Mouse (Mus musculus) left cerebral cortex, adult 2 months (tissue): Measurements from ENCODE around the gene Gm3164. TPM values are rescaled to one million over a fixed set of nuclear protein-coding genes. Genes with fewer than 3 reads are reported as not detected.
"Not testable (repeated sequence)": the region's sequence is repeated elsewhere in the genome, so short reads cannot be mapped to it uniquely, and the experiment has no call there.

Experiments
- DNase-seq, 2 experiments: peaks; one replicate each; pipeline ENCODE4 v3.0.0; 2021 to 2022; ENCODE audit warnings: low spot score in 2 of 2, mixed read lengths in 1 of 2; ENCODE audit errors: extremely low spot score in 1 of 2
- H3K27ac ChIP-seq: fragments of 200-600 bp; 2 replicates; pipeline ENCODE4 v1.8.1; 2022
- H3K4me3 ChIP-seq: fragments of 200-600 bp; 2 replicates; pipeline ENCODE4 v1.8.1; 2022
- intact Hi-C: fragments of 180-260 bp; cut with DNase I; formaldehyde crosslinking; loops from one replicate; pipeline ENCODE4 v1.15.1; 2025
- long read RNA-seq, 2 experiments: library from polyadenylated mRNA; stranded (forward); transcript quantifications; one replicate each; pipeline ENCODE4 v2.0.0; 2021; ENCODE audit warnings: borderline mapping rate in 2 of 2
- total RNA-seq, 2 experiments: library from RNA; stranded (reverse); gene quantifications; 2 replicates each; pipeline ENCODE4 v1.2.3; 2021

Gene Gm3164
- total RNA-seq: under 1 TPM in 1 of 2 experiments, not detected in 1; 0.84 TPM
- long read RNA-seq, experiment 1: 0 reads
- long read RNA-seq, experiment 2: 0 reads

GRCm38 (mm10) chr14:4414965-4415835 is at the start of gene Gm3164:
Gm3164 (plus strand) TSS chr14:4415448.
- H3K27ac ChIP-seq, intact Hi-C loops: not testable (repeated sequence)
- DNase-seq: peak in 1 of 2 experiments; percentile 35
- peak within 1 kb of the TSS; percentile 53 for H3K4me3 ChIP-seq

GRCm38 (mm10) chr14:4368991-4369390 is 46.3 kb upstream of the Gm3164 start:
- H3K4me3 ChIP-seq, DNase-seq, intact Hi-C loops, H3K27ac ChIP-seq: not testable (repeated sequence)

GRCm38 (mm10) chr14:4369691-4370090 is 45.6 kb upstream of the Gm3164 start:
- DNase-seq, H3K27ac ChIP-seq, intact Hi-C loops, H3K4me3 ChIP-seq: not testable (repeated sequence)

GRCm38 (mm10) chr14:4377871-4378270 is 37.4 kb upstream of the Gm3164 start:
- intact Hi-C loops, H3K4me3 ChIP-seq, DNase-seq, H3K27ac ChIP-seq: not testable (repeated sequence)

GRCm38 (mm10) chr14:4385606-4386005 is 29.6 kb upstream of the Gm3164 start:
- DNase-seq, intact Hi-C loops, H3K27ac ChIP-seq, H3K4me3 ChIP-seq: not testable (repeated sequence)

- intact Hi-C loops: not testable (repeated sequence)
Observed at GRCm38 (mm10) chr14:4392841-4393530, 22.3 kb upstream of the Gm3164 start.

GRCm38 (mm10) chr14:4397226-4397625 is 18.0 kb upstream of the Gm3164 start, which contains the start of gene Gm3159:
Gm3159 (plus strand) TSS chr14:4397526.
- DNase-seq, H3K27ac ChIP-seq, H3K4me3 ChIP-seq, intact Hi-C loops: not testable (repeated sequence)

More at GRCm38 (mm10) chr14:4392841-4393530, 22.3 kb upstream of the Gm3164 start:
- H3K4me3 ChIP-seq, H3K27ac ChIP-seq, DNase-seq: not testable (repeated sequence)

GRCm38 (mm10) chr14:4398624-4399023 is 16.6 kb upstream of the Gm3164 start:
- H3K27ac ChIP-seq, DNase-seq, H3K4me3 ChIP-seq, intact Hi-C loops: not testable (repeated sequence)

- intact Hi-C loops, DNase-seq, H3K4me3 ChIP-seq, H3K27ac ChIP-seq: not testable (repeated sequence)
Observed at GRCm38 (mm10) chr14:4400115-4400789, 15.0 kb upstream of the Gm3164 start.

GRCm38 (mm10) chr14:4401245-4401644 is 14.0 kb upstream of the Gm3164 start:
- intact Hi-C loops, H3K27ac ChIP-seq: not testable (repeated sequence)

GRCm38 (mm10) chr14:4403840-4404239 is 11.4 kb upstream of the Gm3164 start:
- H3K27ac ChIP-seq, DNase-seq, intact Hi-C loops, H3K4me3 ChIP-seq: not testable (repeated sequence)

More at GRCm38 (mm10) chr14:4401245-4401644, 14.0 kb upstream of the Gm3164 start:
- DNase-seq, H3K4me3 ChIP-seq: not testable (repeated sequence)

- H3K4me3 ChIP-seq, intact Hi-C loops, DNase-seq, H3K27ac ChIP-seq: not testable (repeated sequence)
Observed at GRCm38 (mm10) chr14:4409939-4410338, 5.3 kb upstream of the Gm3164 start.

- H3K4me3 ChIP-seq, H3K27ac ChIP-seq, intact Hi-C loops, DNase-seq: not testable (repeated sequence)
Observed at GRCm38 (mm10) chr14:4430692-4431091, 15.4 kb downstream of the Gm3164 start, which contains the start of gene Gm3173. Gm3173 (plus strand) TSS chr14:4430992.

GRCm38 (mm10) chr14:4481445-4481844 is 66.2 kb downstream of the Gm3164 start, which contains the start of gene Gm3182:
Gm3182 (plus strand) TSS chr14:4481745.
- H3K4me3 ChIP-seq, intact Hi-C loops, DNase-seq, H3K27ac ChIP-seq: not testable (repeated sequence)
